Mouse (Mus musculus) liver, adult 2 months (tissue): Measurements from ENCODE around the gene Akr1a1. TPM values are rescaled to one million over a fixed set of nuclear protein-coding genes. Genes with fewer than 3 reads are reported as not detected.
A peak's percentile ranks its signal among the peaks of the same experiment; 100 is the strongest.
"Not testable (repeated sequence)": the region's sequence is repeated elsewhere in the genome, so short reads cannot be mapped to it uniquely, and the experiment has no call there.

Experiments
- DNase-seq: peaks from one replicate; pipeline ENCODE4 v3.0.0-alpha.2; 2011; ENCODE audit warnings: low read depth, low spot score; ENCODE audit errors: extremely low read depth
- H3K27ac ChIP-seq: fragments of 200-500 bp; replicated peaks from 2 replicates; pipeline ENCODE4 v1.5.1; 2012; ENCODE audit warnings: low read depth, mild to moderate bottlenecking, control low read depth, inconsistent platforms, low read length; ENCODE audit not compliant: insufficient read depth
- H3K27me3 ChIP-seq: fragments of 200-500 bp; 2 replicates; pipeline ENCODE4 v1.6.1; 2012; ENCODE audit warnings: mild to moderate bottlenecking, moderate library complexity, low read length, inconsistent platforms; ENCODE audit not compliant: control insufficient read depth, insufficient read depth
- H3K36me3 ChIP-seq: fragments of 200-500 bp; 2 replicates; pipeline ENCODE4 v1.6.1; 2012; ENCODE audit warnings: low read length, inconsistent platforms; ENCODE audit not compliant: control insufficient read depth, insufficient read depth
- H3K4me1 ChIP-seq: fragments of 200-500 bp; 2 replicates; pipeline ENCODE4 v1.6.1; 2011; ENCODE audit warnings: low read length; ENCODE audit not compliant: control insufficient read depth, insufficient read depth
- H3K4me3 ChIP-seq: fragments of 200-500 bp; 2 replicates; pipeline ENCODE4 v1.5.1; 2011; ENCODE audit warnings: low read depth, mild to moderate bottlenecking, control low read depth, low read length, moderate library complexity; ENCODE audit not compliant: insufficient read depth
- H3K79me2 ChIP-seq: fragments of 200-500 bp; 2 replicates; pipeline ENCODE4 v1.6.1; 2012; ENCODE audit warnings: inconsistent platforms, mild to moderate bottlenecking, low read length, moderate library complexity; ENCODE audit not compliant: control insufficient read depth, insufficient read depth
- H3K9ac ChIP-seq: fragments of 200-500 bp; 2 replicates; pipeline ENCODE4 v1.6.1; 2012; ENCODE audit warnings: low read depth, mild to moderate bottlenecking, control low read depth, inconsistent platforms, low read length
- CTCF ChIP-seq: fragments of 200-500 bp; IDR thresholded peaks from 2 replicates; pipeline ENCODE4 v1.5.1; 2011; ENCODE audit warnings: low read depth, low read length, control low read depth
- POLR2A ChIP-seq: fragments of 200-500 bp; IDR thresholded peaks from 2 replicates; pipeline ENCODE4 v1.6.1; 2011; ENCODE audit warnings: low read length, control low read depth; ENCODE audit not compliant: insufficient read depth; ENCODE audit errors: extremely low read depth
- WGBS: fragments of 180-500 bp; shearing (Covaris S2); methylation state at CpG from one replicate; pipeline ENCODE4 v1.1.7; 2018; 5-methylcytosine and 5-hydroxymethylcytosine counted together
- polyA plus RNA-seq: library from polyadenylated mRNA; depleted of rRNA; stranded (reverse); fragments of >200 nt; gene quantifications from 2 replicates; pipeline ENCODE4 v1.2.3, GENCODE M21; 2012
- total RNA-seq: library from RNA; depleted of rRNA; stranded (reverse); fragments of >200 nt; gene quantifications from 2 replicates; pipeline ENCODE4 v1.2.3, GENCODE M21; 2014

The Akr1a1 gene
- total and polyA plus RNA-seq, 2 experiments: 337 to 517 TPM

DNA sequence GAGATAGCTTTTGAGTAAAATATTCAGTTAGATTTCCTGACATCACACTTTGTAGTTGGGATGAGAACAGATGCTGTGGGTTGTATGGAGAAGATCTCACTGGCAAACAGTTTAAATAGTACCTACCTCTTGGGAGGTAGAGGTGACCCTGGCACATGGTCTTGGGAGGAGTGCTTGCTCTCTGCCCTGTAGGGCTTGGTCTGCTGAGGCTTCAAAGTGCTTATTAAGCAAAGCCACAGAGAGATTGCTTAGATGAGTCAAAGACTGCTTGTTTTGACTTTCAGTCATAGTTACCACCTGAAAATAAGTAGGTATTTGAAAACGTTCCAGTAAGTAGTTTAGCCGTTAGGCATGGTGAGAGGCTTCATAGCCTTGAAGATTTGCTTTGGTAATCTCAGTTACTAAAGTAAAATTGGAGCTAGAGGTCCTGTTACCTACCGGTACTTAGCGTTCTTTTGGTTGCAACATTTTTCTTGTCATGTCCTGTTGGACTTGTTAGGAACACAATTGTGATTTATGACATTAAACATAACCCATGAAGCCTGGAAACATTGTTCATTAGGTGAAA is 37.9 kb upstream of the Akr1a1 start:
- WGBS: 32% methylated on average over 4 of the region's 4 CpGs
- no peak for TF ChIP-seq CTCF
- TF ChIP-seq POLR2A: no peak
- Histone ChIP-seq H3K4me1 (peaks cover 32% of the 10 kb centered on the region), H3K9ac (no peak overlapping the region), H3K27ac (peak overlapping the region; percentile 33; the same call in 1 of the 2 replicates), H3K27me3 (no peaks in the 10 kb centered on the region), H3K36me3 (peaks cover 66% of the 10 kb centered on the region), H3K79me2 (peaks cover 21% of the 10 kb centered on the region; the same call in 1 of the 2 replicates), H3K4me3 (peak overlapping the region; percentile 20; the same call in 1 of the 2 replicates)
- peak; percentile 76 for DNase-seq

DNA sequence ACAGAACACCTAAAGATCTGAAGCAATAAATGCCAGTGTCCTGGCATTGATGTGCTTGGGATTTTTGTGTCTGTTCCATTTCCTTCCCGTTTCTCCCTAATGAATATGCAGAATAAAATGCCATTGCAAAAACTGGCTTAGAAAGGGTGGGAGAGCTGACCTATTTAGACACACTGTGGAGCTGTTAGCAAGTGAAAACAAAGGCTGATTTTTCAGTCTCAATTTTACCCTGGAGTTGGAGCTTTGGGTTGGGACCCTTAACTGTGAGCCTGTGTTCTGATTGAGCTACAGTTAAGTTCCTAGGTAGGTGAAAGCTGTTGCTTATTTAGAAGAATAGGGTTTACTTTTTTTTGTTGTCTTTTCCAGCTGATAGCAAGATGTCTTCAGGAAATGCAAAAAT is 35.6 kb upstream of the Akr1a1 start:
- Histone ChIP-seq H3K4me1 (peaks cover 30% of the 10 kb centered on the region), H3K4me3 (peak overlapping the region; percentile 72; the same call in 1 of the 2 replicates), H3K79me2 (peaks cover 21% of the 10 kb centered on the region; the same call in 1 of the 2 replicates), H3K36me3 (peaks cover 43% of the 10 kb centered on the region), H3K27ac (no peak overlapping the region), H3K27me3 (no peaks in the 10 kb centered on the region), H3K9ac (peak overlapping the region; percentile 15)
- no peak for DNase-seq
- 0% methylated on average over 1 of the region's 1 CpGs for WGBS
- TF ChIP-seq CTCF (no peak), POLR2A (no peak)

DNA sequence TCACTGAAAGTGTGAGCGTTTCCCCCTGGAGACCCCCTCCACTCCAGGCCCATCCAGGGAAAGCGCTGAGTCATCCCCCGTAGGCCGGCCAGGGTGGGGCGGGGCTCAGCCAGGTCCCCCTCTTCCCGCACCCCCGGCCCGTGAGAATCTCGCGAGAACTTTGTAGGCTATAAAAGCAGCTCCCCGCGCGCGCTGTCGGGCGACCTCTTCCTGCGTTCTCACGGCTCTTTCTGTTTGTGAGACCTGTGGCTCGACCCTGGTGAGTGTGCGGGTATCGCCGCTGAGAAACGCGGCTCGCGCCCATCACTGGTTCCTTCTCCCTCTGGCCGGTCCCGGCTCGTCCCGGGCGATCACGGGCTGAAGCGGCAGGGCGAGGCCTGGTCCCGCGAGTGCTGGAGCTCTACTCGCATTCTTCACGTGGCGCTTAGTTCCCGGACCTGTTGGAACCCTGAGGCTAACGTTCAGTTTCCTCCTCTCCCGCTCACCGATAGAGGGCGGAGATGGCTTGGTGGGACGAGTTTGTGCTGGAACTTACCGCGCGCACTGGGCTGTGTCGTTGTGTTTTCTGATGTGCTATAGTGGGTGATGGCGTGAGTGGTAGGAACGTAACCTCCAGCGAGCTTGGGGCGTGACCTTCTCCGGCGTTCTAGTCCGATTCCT is 34.1 kb upstream of the Akr1a1 start, which contains the start of gene Prdx1:
Gene Prdx1 (plus strand): TSS at position 143 of the 660 bp plus-strand sequence.
- H3K9ac ChIP-seq: peak within 1 kb of the TSS; percentile 79
- no peaks in the 10 kb centered on the region for H3K27me3 ChIP-seq
- TF ChIP-seq POLR2A (peak; percentile 99), CTCF (peak; percentile 83)
- H3K4me3 ChIP-seq: peak within 1 kb of the TSS; percentile 72
- under 1% methylated on average over 56 of the region's 56 CpGs for WGBS
- peak within 1 kb of the TSS; percentile 96 for H3K27ac ChIP-seq
- peaks cover 22% of the 10 kb centered on the region for H3K4me1 ChIP-seq
- peaks cover 17% of the 10 kb centered on the region; the same call in 1 of the 2 replicates for H3K79me2 ChIP-seq
- DNase-seq: peak; percentile 75
- H3K36me3 ChIP-seq: peaks cover 30% of the 10 kb centered on the region

DNA sequence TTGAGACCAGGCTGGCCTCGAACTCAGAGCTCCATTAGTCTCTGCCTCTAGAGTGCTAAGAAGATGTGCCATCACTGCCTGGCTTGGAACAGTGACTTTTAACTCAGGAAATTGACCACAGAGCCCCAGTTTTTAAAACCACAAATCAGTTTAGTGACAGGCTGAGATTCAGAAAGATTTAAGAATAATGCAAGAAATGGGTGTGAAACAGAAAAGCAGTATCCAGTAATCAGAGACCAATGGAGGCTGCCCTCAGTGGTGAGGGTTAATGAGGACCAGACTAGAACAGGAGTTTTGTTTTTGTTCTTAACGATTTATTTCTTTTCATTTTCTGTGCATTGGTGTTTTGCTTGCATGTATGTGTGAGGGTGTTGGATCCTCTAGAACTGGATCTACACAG is 33.2 kb upstream of the Akr1a1 start:
- Histone ChIP-seq H3K79me2 (peaks cover 15% of the 10 kb centered on the region; the same call in 1 of the 2 replicates), H3K9ac (peak overlapping the region; percentile 67), H3K4me3 (peak overlapping the region; percentile 72; the same call in 1 of the 2 replicates), H3K27me3 (no peaks in the 10 kb centered on the region), H3K4me1 (peaks cover 19% of the 10 kb centered on the region), H3K36me3 (peaks cover 26% of the 10 kb centered on the region), H3K27ac (peak overlapping the region; percentile 96)
- 35% methylated on average over 2 of the region's 2 CpGs for WGBS
- no peak for DNase-seq
- TF ChIP-seq POLR2A (no peak), CTCF (no peak)

DNA sequence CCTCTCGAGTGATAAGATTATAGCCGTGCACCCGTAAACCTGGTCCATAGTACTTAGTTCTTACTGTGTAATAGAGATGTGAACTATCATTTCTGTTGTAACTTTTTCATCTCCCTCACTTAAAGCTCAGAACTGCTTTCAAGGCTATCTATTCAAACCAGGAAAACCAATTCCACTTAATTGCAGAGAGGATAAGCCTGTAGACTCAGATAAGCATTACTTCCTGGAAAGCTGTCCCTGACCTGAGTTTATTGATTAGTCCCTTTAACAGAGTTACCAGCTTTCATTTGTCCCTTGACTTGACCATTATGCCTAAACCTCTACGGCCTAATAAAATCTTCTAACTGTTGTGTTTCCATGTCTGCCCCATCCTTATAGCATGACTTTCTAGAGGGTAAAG is 32.5 kb upstream of the Akr1a1 start:
- WGBS: 31% methylated on average over 4 of the region's 4 CpGs
- TF ChIP-seq CTCF (no peak), POLR2A (no peak)
- Histone ChIP-seq H3K79me2 (peaks cover 13% of the 10 kb centered on the region; the same call in 1 of the 2 replicates), H3K9ac (no peak overlapping the region), H3K27ac (peak overlapping the region; percentile 96), H3K36me3 (peaks cover 19% of the 10 kb centered on the region), H3K27me3 (no peaks in the 10 kb centered on the region), H3K4me3 (no peak overlapping the region), H3K4me1 (peaks cover 16% of the 10 kb centered on the region)
- DNase-seq: peak; percentile 76

DNA sequence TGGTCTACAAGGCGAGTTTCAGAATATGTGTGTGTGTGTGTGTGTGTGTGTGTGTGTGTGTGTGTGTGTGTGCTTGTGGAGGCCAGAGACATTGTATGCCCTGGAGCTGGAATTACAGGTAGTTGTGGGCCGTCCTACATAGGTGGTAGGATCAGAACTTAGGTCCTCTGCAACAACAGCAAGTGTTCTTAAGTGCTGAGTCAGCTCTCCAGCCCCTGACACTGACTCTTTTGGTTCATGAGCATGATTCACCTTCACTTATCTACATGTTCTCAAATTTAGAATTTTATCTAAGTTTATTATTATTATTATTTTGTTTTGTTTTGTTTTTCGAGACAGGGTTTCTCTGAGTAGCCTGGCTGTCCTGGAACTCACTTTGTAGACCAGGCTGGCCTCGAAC is 29.0 kb upstream of the Akr1a1 start:
- H3K27me3 ChIP-seq, H3K4me3 ChIP-seq, H3K79me2 ChIP-seq, DNase-seq, H3K36me3 ChIP-seq, H3K27ac ChIP-seq, H3K9ac ChIP-seq: not testable (repeated sequence)
- peaks cover 11% of the 10 kb centered on the region for H3K4me1 ChIP-seq
- 93% methylated on average over 4 of the region's 4 CpGs for WGBS
